Mouse (Mus musculus): ENCODE data around the gene Cxcl15.
"Not testable (repeated sequence)": the region's sequence is repeated elsewhere in the genome, so short reads cannot be mapped to it uniquely, and the experiment has no call there.

Cxcl15 gene

GRCm38 (mm10) chr5:90789306-90790073, 4.8 kb upstream of the Cxcl15 start:
- no peak for DNase-seq (ENCODE audit: low spot score in 2 of 2)

- no peak for DNase-seq (ENCODE audit: low spot score in 2 of 2)
These were observed 4.2 kb upstream of the Cxcl15 start for GRCm38 (mm10) chr5:90790074-90790502.

- DNase-seq (ENCODE audit: low spot score in 2 of 2), result not testable (repeated sequence)
These were observed 1.1 kb downstream of the Cxcl15 start for GRCm38 (mm10) chr5:90795392-90795791.

- DNase-seq (ENCODE audit: low spot score in 2 of 2), result no peak
These were observed 10.2 kb downstream of the Cxcl15 start for GRCm38 (mm10) chr5:90804574-90804973.

- no peak for DNase-seq (ENCODE audit: low spot score in 2 of 2)
These were observed 11.7 kb downstream of the Cxcl15 start for GRCm38 (mm10) chr5:90806050-90806449.

- DNase-seq (ENCODE audit: low spot score in 2 of 2), result no peak
These were observed 13.0 kb downstream of the Cxcl15 start for GRCm38 (mm10) chr5:90807176-90807950.

- no peak for DNase-seq (ENCODE audit: low spot score in 2 of 2)
These were observed 25.4 kb downstream of the Cxcl15 start for GRCm38 (mm10) chr5:90819756-90820155.

GRCm38 (mm10) chr5:90832145-90832767, 37.9 kb downstream of the Cxcl15 start:
- DNase-seq (ENCODE audit: low spot score in 2 of 2), result no peak

- DNase-seq (ENCODE audit: low spot score in 2 of 2), result no peak
These were observed 38.5 kb downstream of the Cxcl15 start for GRCm38 (mm10) chr5:90832768-90833388.

- no peak for DNase-seq (ENCODE audit: low spot score in 2 of 2)
These were observed 40.1 kb downstream of the Cxcl15 start for GRCm38 (mm10) chr5:90834436-90834835.

- no peak for DNase-seq (ENCODE audit: low spot score in 2 of 2)
These were observed 44.2 kb downstream of the Cxcl15 start for GRCm38 (mm10) chr5:90838582-90838981.

- DNase-seq (ENCODE audit: low spot score in 2 of 2), result no peak
These were observed 46.9 kb downstream of the Cxcl15 start for GRCm38 (mm10) chr5:90840902-90841869.

- DNase-seq (ENCODE audit: low spot score in 2 of 2), result no peak
These were observed 49.6 kb downstream of the Cxcl15 start for GRCm38 (mm10) chr5:90843891-90844290.

GRCm38 (mm10) chr5:90850096-90850495, 55.8 kb downstream of the Cxcl15 start:
- not testable (repeated sequence) for DNase-seq (ENCODE audit: low spot score in 2 of 2)

- DNase-seq (ENCODE audit: low spot score in 2 of 2), result not testable (repeated sequence)
These were observed 57.1 kb downstream of the Cxcl15 start for GRCm38 (mm10) chr5:90851391-90851790.
